Mouse (Mus musculus): ENCODE data around the gene Sae1. TPM values are rescaled to one million over a fixed set of nuclear protein-coding genes. Genes with fewer than 3 reads are reported as not detected.
A peak's percentile ranks its signal among the peaks of the same experiment; 100 is the strongest.

Gene Sae1
- polyA plus RNA-seq, 1 experiment = 256 TPM

DNA sequence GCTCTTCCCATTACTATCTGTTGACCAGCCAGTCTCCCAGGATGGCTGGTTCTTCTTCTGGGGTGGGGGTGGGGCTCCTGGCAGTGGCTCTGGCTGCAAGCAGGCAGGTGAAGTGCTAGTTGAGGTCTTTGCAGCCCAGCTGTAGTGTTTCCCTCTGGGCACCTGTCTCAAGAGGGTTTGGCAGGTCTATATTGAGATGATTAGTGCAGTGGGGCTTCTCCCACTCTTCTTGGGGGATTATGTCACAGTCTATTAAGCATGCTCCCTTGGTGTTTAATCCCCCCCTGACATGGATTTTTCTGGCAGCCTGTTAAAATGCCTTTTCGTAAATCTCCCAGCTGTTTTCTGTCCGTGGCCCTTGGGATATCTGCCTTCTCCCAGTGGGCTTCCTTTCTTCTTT lies 25.3 kb upstream of the Sae1 start:
- Histone ChIP-seq H3K27me3 (ENCODE audit: control insufficient read depth, insufficient read depth, low read length, poor library complexity, severe bottlenecking) (no peaks in the 10 kb centered on the region), H3K4me3 (ENCODE audit: low read depth, low read length) (no peak overlapping the region), H3K36me3 (ENCODE audit: control insufficient read depth, insufficient read depth, low read length, poor library complexity, severe bottlenecking) (peaks cover 12% of the 10 kb centered on the region), H3K4me1 (ENCODE audit: control insufficient read depth, insufficient read depth, low read length) (peaks cover 5% of the 10 kb centered on the region), H3K27ac (ENCODE audit: insufficient read depth, low read length) (no peak overlapping the region), H3K9me3 (replicated peaks; ENCODE audit: control insufficient read depth, insufficient read depth, low read length, poor library complexity, severe bottlenecking) (no peaks in the 10 kb centered on the region), H3K9ac (ENCODE audit: low read depth, poor library complexity, severe bottlenecking) (no peak overlapping the region)
- TF ChIP-seq POLR2A (IDR thresholded peaks at IDR 0.05; ENCODE audit: insufficient read depth, low read length) (no peak), EP300 (IDR thresholded peaks at IDR 0.05; ENCODE audit: insufficient read depth, low read depth, low read length) (no peak), CTCF (IDR thresholded peaks at IDR 0.05; ENCODE audit: low read depth, low read length) (no peak)

DNA sequence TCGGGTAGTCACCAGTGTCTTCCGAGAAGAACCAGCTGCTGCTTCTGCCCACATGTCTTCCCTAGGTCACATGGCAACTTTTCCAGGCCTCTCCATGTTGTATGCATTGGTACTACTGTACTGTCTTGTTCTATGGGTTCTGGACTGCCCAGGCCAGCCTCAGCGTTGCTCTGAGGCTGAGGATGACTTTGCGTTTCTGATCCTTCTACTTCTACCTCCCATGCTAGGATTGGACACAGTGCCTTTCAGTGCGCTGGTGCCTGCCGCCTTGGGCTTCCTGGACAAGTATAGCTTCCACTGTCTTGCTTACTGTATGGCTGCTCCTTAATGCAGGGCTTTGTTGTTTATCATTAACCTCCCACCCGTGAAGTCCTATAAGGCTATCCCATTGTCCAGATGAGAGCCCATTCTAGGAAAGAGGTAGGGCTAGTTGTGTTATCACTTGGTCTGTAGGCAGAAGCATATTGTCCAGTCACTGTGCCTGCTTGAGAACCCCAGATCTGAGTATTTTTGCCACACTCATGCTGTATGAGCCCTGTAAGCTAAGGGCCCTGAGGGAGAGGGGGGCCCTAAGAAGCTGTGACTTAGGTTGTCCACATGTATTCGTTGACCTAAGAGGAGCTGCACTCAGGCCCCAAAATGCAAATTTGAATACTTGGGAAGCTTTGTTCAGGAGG lies 24.8 kb upstream of the Sae1 start:
- TF ChIP-seq POLR2A (IDR thresholded peaks at IDR 0.05; ENCODE audit: insufficient read depth, low read length) = no peak
- no peak for TF ChIP-seq CTCF (IDR thresholded peaks at IDR 0.05; ENCODE audit: low read depth, low read length)
- no peak for TF ChIP-seq EP300 (IDR thresholded peaks at IDR 0.05; ENCODE audit: insufficient read depth, low read depth, low read length)
- Histone ChIP-seq H3K27me3 (ENCODE audit: control insufficient read depth, insufficient read depth, low read length, poor library complexity, severe bottlenecking) (no peaks in the 10 kb centered on the region), H3K4me3 (ENCODE audit: low read depth, low read length) (no peak overlapping the region), H3K27ac (ENCODE audit: insufficient read depth, low read length) (no peak overlapping the region), H3K9ac (ENCODE audit: low read depth, poor library complexity, severe bottlenecking) (no peak overlapping the region), H3K9me3 (replicated peaks; ENCODE audit: control insufficient read depth, insufficient read depth, low read length, poor library complexity, severe bottlenecking) (no peaks in the 10 kb centered on the region), H3K4me1 (ENCODE audit: control insufficient read depth, insufficient read depth, low read length) (peaks cover 5% of the 10 kb centered on the region), H3K36me3 (ENCODE audit: control insufficient read depth, insufficient read depth, low read length, poor library complexity, severe bottlenecking) (peaks cover 7% of the 10 kb centered on the region)

GRCm38 (mm10) chr7:16411100-16411499 lies 23.5 kb upstream of the Sae1 start:
- no peak overlapping the region for H3K27ac ChIP-seq (ENCODE audit: insufficient read depth, low read length)
- no peaks in the 10 kb centered on the region for H3K9me3 ChIP-seq (replicated peaks; ENCODE audit: control insufficient read depth, insufficient read depth, low read length, poor library complexity, severe bottlenecking)
- no peak overlapping the region for H3K9ac ChIP-seq (ENCODE audit: low read depth, poor library complexity, severe bottlenecking)
- no peak overlapping the region for H3K4me3 ChIP-seq (ENCODE audit: low read depth, low read length)
- H3K27me3 ChIP-seq (ENCODE audit: control insufficient read depth, insufficient read depth, low read length, poor library complexity, severe bottlenecking) = no peaks in the 10 kb centered on the region
- no peaks in the 10 kb centered on the region for H3K36me3 ChIP-seq (ENCODE audit: control insufficient read depth, insufficient read depth, low read length, poor library complexity, severe bottlenecking)
- TF ChIP-seq POLR2A (IDR thresholded peaks at IDR 0.05; ENCODE audit: insufficient read depth, low read length) = no peak
- TF ChIP-seq CTCF (IDR thresholded peaks at IDR 0.05; ENCODE audit: low read depth, low read length) = no peak
- no peak for TF ChIP-seq EP300 (IDR thresholded peaks at IDR 0.05; ENCODE audit: insufficient read depth, low read depth, low read length)
- peaks cover 5% of the 10 kb centered on the region for H3K4me1 ChIP-seq (ENCODE audit: control insufficient read depth, insufficient read depth, low read length)

DNA sequence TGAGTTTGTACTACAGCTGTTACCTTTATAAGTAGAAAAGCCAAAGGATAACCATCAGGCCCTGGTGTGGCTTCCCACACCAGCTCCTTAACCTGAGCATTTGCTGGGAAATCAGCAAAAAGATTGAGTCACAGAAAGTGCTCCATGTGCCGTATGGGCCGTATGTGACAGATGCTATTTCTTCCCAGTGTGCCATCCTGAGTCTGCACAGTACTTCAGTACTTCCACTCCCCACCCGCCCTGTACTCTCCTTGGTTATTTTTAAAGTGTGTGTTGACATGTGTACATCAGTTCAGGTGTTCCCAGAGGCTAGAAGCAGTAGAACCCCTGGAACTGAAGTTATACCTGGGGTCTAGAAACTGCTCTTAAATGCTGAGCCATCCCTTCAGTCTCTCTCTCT lies 19.4 kb upstream of the Sae1 start:
- peaks cover 1% of the 10 kb centered on the region for H3K4me1 ChIP-seq (ENCODE audit: control insufficient read depth, insufficient read depth, low read length)

DNA sequence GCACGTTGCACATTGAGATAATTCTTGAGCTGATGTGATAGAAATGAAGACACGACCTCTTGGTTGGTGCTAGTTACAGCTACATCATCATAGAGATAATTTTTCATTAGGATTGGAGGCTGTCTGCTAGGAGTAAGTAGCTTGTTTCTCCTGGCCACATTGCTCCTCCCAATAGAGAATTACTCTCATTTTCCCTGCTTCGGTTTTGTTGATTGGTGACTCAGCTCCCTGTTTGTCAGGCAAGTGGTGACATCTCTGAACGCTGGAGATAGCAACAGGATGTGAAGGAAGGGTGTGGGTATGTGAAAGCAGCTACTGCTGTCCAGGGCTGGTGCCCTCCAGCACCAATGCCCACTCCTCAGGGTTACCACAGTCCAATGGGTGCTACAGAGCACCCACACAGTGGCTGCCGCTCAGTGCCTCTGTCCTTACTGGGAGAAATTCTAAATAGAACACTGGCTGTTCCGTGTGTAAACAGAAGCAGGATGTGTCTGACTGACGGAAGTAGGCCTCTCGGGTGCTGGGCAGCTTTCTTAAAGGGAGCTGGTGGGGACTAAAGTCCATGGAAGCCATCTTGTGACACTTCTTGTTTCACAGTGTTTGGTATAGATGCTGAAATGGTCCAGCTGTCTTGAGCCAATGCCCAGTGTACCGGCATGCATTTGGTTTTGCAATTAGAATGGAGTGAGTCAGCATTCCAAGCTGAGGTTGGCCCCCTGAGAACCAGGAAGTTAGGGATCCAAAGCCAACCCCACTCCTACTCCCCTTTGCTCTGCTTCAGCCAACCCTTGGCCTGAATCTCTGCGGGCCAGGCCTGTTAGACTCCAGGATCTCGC lies 18.1 kb upstream of the Sae1 start:
- Histone ChIP-seq H3K4me1 (ENCODE audit: control insufficient read depth, insufficient read depth, low read length) (peaks cover 1% of the 10 kb centered on the region), H3K4me3 (ENCODE audit: low read depth, low read length) (no peak overlapping the region), H3K27ac (ENCODE audit: insufficient read depth, low read length) (peak overlapping the region; percentile 10; the same call in 1 of the 2 replicates), H3K9ac (ENCODE audit: low read depth, poor library complexity, severe bottlenecking) (0 out of 2 replicates have a peak overlapping the region, but pooled peaks have one; percentile 1), H3K27me3 (ENCODE audit: control insufficient read depth, insufficient read depth, low read length, poor library complexity, severe bottlenecking) (no peaks in the 10 kb centered on the region), H3K36me3 (ENCODE audit: control insufficient read depth, insufficient read depth, low read length, poor library complexity, severe bottlenecking) (peaks cover 4% of the 10 kb centered on the region; the same call in 1 of the 2 replicates), H3K9me3 (replicated peaks; ENCODE audit: control insufficient read depth, insufficient read depth, low read length, poor library complexity, severe bottlenecking) (no peaks in the 10 kb centered on the region)
- TF ChIP-seq EP300 (IDR thresholded peaks at IDR 0.05; ENCODE audit: insufficient read depth, low read depth, low read length) (no peak), CTCF (IDR thresholded peaks at IDR 0.05; ENCODE audit: low read depth, low read length) (no peak), POLR2A (IDR thresholded peaks at IDR 0.05; ENCODE audit: insufficient read depth, low read length) (no peak)

More for the DNA sequence above, 19.4 kb upstream of the Sae1 start:
- H3K9ac ChIP-seq (ENCODE audit: low read depth, poor library complexity, severe bottlenecking) = no peak overlapping the region
- no peak overlapping the region for H3K4me3 ChIP-seq (ENCODE audit: low read depth, low read length)
- H3K27ac ChIP-seq (ENCODE audit: insufficient read depth, low read length) = no peak overlapping the region
- no peak for TF ChIP-seq POLR2A (IDR thresholded peaks at IDR 0.05; ENCODE audit: insufficient read depth, low read length)
- TF ChIP-seq EP300 (IDR thresholded peaks at IDR 0.05; ENCODE audit: insufficient read depth, low read depth, low read length) = no peak
- no peak for TF ChIP-seq CTCF (IDR thresholded peaks at IDR 0.05; ENCODE audit: low read depth, low read length)
- no peaks in the 10 kb centered on the region for H3K9me3 ChIP-seq (replicated peaks; ENCODE audit: control insufficient read depth, insufficient read depth, low read length, poor library complexity, severe bottlenecking)
- H3K27me3 ChIP-seq (ENCODE audit: control insufficient read depth, insufficient read depth, low read length, poor library complexity, severe bottlenecking) = no peaks in the 10 kb centered on the region
- H3K36me3 ChIP-seq (ENCODE audit: control insufficient read depth, insufficient read depth, low read length, poor library complexity, severe bottlenecking) = peaks cover 4% of the 10 kb centered on the region; the same call in 1 of the 2 replicates

Measured in ES-Bruce4 (cell line).